Mouse (Mus musculus): ENCODE results near the gene Plcl1. TPM values are rescaled to one million over a fixed set of nuclear protein-coding genes. Genes with fewer than 3 reads are reported as not detected.

Gene Plcl1
- polyA plus RNA-seq, 1 experiment, result 0.58 TPM

- TF ChIP-seq POLR2A (IDR thresholded peaks at IDR 0.05; ENCODE audit: borderline replicate concordance, low read depth, low read length) (no peak), CTCF (IDR thresholded peaks at IDR 0.05; ENCODE audit: low read depth, low read length) (no peak)
- Histone ChIP-seq H3K27ac (ENCODE audit: insufficient read depth, low read depth, low read length) (no peak overlapping the region), H3K4me1 (ENCODE audit: control insufficient read depth, insufficient read depth, low read length) (peaks cover 6% of the 10 kb centered on the region), H3K4me3 (ENCODE audit: insufficient read depth, low read length) (no peak overlapping the region)
These were observed 148.7 kb downstream of the Plcl1 start for GRCm38 (mm10) chr1:55554405-55554804.

- TF ChIP-seq CTCF (IDR thresholded peaks at IDR 0.05; ENCODE audit: low read depth, low read length) (no peak), POLR2A (IDR thresholded peaks at IDR 0.05; ENCODE audit: borderline replicate concordance, low read depth, low read length) (no peak)
- Histone ChIP-seq H3K4me3 (ENCODE audit: insufficient read depth, low read length) (no peak overlapping the region), H3K4me1 (ENCODE audit: control insufficient read depth, insufficient read depth, low read length) (peaks cover 4% of the 10 kb centered on the region), H3K27ac (ENCODE audit: insufficient read depth, low read depth, low read length) (no peak overlapping the region)
These were observed 152.2 kb downstream of the Plcl1 start for GRCm38 (mm10) chr1:55557960-55558359.

GRCm38 (mm10) chr1:55558409-55558808 is 152.7 kb downstream of the Plcl1 start:
- Histone ChIP-seq H3K27ac (ENCODE audit: insufficient read depth, low read depth, low read length) (no peak overlapping the region), H3K4me1 (ENCODE audit: control insufficient read depth, insufficient read depth, low read length) (peaks cover 2% of the 10 kb centered on the region), H3K4me3 (ENCODE audit: insufficient read depth, low read length) (no peak overlapping the region)
- no peak for TF ChIP-seq POLR2A (IDR thresholded peaks at IDR 0.05; ENCODE audit: borderline replicate concordance, low read depth, low read length)
- TF ChIP-seq CTCF (IDR thresholded peaks at IDR 0.05; ENCODE audit: low read depth, low read length), result no peak

- Histone ChIP-seq H3K4me3 (ENCODE audit: insufficient read depth, low read length) (no peak overlapping the region), H3K27ac (ENCODE audit: insufficient read depth, low read depth, low read length) (no peak overlapping the region), H3K4me1 (ENCODE audit: control insufficient read depth, insufficient read depth, low read length) (no peaks in the 10 kb centered on the region)
- no peak for TF ChIP-seq CTCF (IDR thresholded peaks at IDR 0.05; ENCODE audit: low read depth, low read length)
- no peak for TF ChIP-seq POLR2A (IDR thresholded peaks at IDR 0.05; ENCODE audit: borderline replicate concordance, low read depth, low read length)
These were observed 154.3 kb downstream of the Plcl1 start for GRCm38 (mm10) chr1:55559998-55560397.

- Histone ChIP-seq H3K27ac (ENCODE audit: insufficient read depth, low read depth, low read length) (no peak overlapping the region), H3K4me3 (ENCODE audit: insufficient read depth, low read length) (no peak overlapping the region), H3K4me1 (ENCODE audit: control insufficient read depth, insufficient read depth, low read length) (no peaks in the 10 kb centered on the region)
- TF ChIP-seq CTCF (IDR thresholded peaks at IDR 0.05; ENCODE audit: low read depth, low read length) (no peak), POLR2A (IDR thresholded peaks at IDR 0.05; ENCODE audit: borderline replicate concordance, low read depth, low read length) (no peak)
These were observed 160.2 kb downstream of the Plcl1 start for GRCm38 (mm10) chr1:55565933-55566332.

- TF ChIP-seq POLR2A (IDR thresholded peaks at IDR 0.05; ENCODE audit: borderline replicate concordance, low read depth, low read length), result no peak
- no peak for TF ChIP-seq CTCF (IDR thresholded peaks at IDR 0.05; ENCODE audit: low read depth, low read length)
- Histone ChIP-seq H3K4me1 (ENCODE audit: control insufficient read depth, insufficient read depth, low read length) (no peaks in the 10 kb centered on the region), H3K27ac (ENCODE audit: insufficient read depth, low read depth, low read length) (no peak overlapping the region), H3K4me3 (ENCODE audit: insufficient read depth, low read length) (no peak overlapping the region)
These were observed 162.2 kb downstream of the Plcl1 start for GRCm38 (mm10) chr1:55567801-55568360.

GRCm38 (mm10) chr1:55570225-55570624 is 164.5 kb downstream of the Plcl1 start:
- TF ChIP-seq POLR2A (IDR thresholded peaks at IDR 0.05; ENCODE audit: borderline replicate concordance, low read depth, low read length) (no peak), CTCF (IDR thresholded peaks at IDR 0.05; ENCODE audit: low read depth, low read length) (no peak)
- H3K4me3 ChIP-seq (ENCODE audit: insufficient read depth, low read length), result no peak overlapping the region

GRCm38 (mm10) chr1:55571399-55571798 is 165.7 kb downstream of the Plcl1 start:
- Histone ChIP-seq H3K4me1 (ENCODE audit: control insufficient read depth, insufficient read depth, low read length) (no peaks in the 10 kb centered on the region), H3K4me3 (ENCODE audit: insufficient read depth, low read length) (no peak overlapping the region), H3K27ac (ENCODE audit: insufficient read depth, low read depth, low read length) (no peak overlapping the region)
- TF ChIP-seq CTCF (IDR thresholded peaks at IDR 0.05; ENCODE audit: low read depth, low read length) (no peak), POLR2A (IDR thresholded peaks at IDR 0.05; ENCODE audit: borderline replicate concordance, low read depth, low read length) (no peak)

More at GRCm38 (mm10) chr1:55570225-55570624, 164.5 kb downstream of the Plcl1 start:
- Histone ChIP-seq H3K4me1 (ENCODE audit: control insufficient read depth, insufficient read depth, low read length) (no peaks in the 10 kb centered on the region), H3K27ac (ENCODE audit: insufficient read depth, low read depth, low read length) (no peak overlapping the region)

- Histone ChIP-seq H3K4me1 (ENCODE audit: control insufficient read depth, insufficient read depth, low read length) (no peaks in the 10 kb centered on the region), H3K27ac (ENCODE audit: insufficient read depth, low read depth, low read length) (no peak overlapping the region), H3K4me3 (ENCODE audit: insufficient read depth, low read length) (no peak overlapping the region)
- no peak for TF ChIP-seq POLR2A (IDR thresholded peaks at IDR 0.05; ENCODE audit: borderline replicate concordance, low read depth, low read length)
- no peak for TF ChIP-seq CTCF (IDR thresholded peaks at IDR 0.05; ENCODE audit: low read depth, low read length)
These were observed 166.5 kb downstream of the Plcl1 start for GRCm38 (mm10) chr1:55572202-55572601.

GRCm38 (mm10) chr1:55572664-55573063 is 166.9 kb downstream of the Plcl1 start:
- Histone ChIP-seq H3K4me3 (ENCODE audit: insufficient read depth, low read length) (no peak overlapping the region), H3K4me1 (ENCODE audit: control insufficient read depth, insufficient read depth, low read length) (no peaks in the 10 kb centered on the region), H3K27ac (ENCODE audit: insufficient read depth, low read depth, low read length) (no peak overlapping the region)
- no peak for TF ChIP-seq POLR2A (IDR thresholded peaks at IDR 0.05; ENCODE audit: borderline replicate concordance, low read depth, low read length)
- no peak for TF ChIP-seq CTCF (IDR thresholded peaks at IDR 0.05; ENCODE audit: low read depth, low read length)
